Mouse (Mus musculus) embryo, embryonic 11 days (tissue): ENCODE data around the gene Casq1.

Experiments
- DNase-seq: peaks from one replicate; pipeline ENCODE4 v3.0.0-alpha.2; 2015

The Casq1 gene

DNA sequence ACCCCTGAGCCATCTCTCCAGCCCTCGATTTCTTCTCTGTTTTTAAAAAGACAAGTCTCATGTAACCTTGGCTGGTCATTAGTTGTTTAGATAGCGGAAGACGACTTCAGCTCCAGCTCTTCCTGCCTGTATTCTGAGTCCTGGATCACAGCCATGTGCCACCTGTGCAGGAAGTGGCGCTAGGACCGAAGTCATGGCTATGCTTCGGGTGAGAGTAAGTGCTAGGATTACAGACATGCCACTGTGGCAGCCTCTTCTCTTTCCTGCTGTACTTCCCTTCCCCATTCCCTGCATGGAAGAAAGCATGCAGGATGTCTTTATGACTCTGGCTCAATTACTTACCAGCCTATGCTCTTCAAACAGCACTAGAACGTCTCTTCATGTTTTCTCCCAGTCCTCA lies 40.6 kb downstream of the Casq1 start:
- no peak for DNase-seq

DNA sequence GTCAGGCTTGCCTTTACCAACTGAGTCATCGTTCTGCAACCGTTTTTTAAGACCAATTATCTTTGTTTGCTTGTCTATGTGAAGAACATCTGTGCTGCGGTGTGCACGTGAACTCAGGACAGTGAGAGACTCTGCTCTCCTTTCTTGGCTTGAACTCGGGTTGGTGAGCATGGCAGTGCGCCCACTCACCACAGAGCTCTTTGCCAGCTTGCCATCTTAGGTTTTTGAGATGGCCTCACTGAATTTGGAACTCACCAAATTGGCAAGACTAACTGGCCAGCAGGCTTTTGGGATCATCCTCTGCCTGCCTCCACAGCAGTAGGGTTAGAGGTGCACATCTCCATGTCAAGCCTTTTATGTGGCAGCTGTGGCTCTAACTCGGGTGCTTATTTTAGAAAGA lies 41.9 kb downstream of the Casq1 start:
- no peak for DNase-seq

DNA sequence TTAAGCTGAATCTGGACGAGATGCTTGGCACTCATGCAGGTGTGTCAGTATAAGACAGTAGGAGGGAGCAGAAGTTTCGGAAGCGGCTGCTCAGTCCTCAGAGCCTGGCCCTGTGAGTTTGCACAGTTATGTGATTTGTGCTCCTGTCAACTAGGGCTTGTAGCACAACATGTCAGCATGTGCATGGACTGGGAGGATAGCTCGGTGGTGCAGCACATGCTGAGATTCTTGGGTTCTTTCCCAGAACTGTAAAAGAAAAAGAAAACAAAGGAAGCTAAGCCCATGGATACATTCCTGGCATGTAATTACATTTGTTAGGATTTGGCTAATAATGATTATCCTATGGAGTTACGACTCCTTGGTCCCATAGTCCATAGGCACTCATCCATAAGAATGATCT lies 46.5 kb downstream of the Casq1 start:
- no peak for DNase-seq

DNA sequence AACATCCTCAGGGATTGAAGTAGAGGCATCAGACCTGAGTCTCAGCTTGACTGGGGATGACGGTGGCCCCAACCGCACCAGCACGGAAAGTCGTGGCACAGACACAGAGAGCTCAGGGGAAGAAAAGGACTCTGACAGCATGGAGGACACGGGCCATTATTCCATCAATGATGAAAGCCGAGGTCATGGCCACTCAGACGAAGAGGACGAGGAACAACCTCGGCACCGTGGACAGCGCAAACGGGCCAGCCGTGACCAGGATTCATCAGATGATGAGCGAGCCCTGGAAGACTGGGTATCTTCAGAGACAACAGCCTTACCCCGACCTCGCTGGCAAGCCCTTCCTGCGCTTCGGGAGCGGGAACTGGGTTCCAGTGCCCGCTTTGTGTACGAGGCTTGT lies 47.3 kb downstream of the Casq1 start:
- no peak for DNase-seq

DNA sequence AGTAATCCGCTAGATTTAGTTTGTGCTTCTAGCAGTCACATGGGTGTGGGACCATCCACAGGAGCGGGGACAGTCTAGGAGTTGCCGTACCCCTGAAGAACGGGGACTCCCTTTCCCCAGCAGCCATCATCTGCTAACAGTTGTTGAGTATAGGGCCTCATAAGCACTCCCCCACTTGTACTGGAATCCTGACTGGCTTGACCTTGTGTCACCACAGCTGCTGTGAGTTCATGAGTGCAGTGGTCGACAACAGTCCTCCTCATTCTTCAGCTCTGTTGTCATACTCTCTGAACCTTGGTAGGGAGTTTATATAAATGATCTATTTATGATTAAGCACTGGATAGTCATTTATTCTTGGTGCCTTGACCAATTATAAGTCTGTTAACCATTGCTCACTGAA lies 49.9 kb downstream of the Casq1 start:
- no peak for DNase-seq

DNA sequence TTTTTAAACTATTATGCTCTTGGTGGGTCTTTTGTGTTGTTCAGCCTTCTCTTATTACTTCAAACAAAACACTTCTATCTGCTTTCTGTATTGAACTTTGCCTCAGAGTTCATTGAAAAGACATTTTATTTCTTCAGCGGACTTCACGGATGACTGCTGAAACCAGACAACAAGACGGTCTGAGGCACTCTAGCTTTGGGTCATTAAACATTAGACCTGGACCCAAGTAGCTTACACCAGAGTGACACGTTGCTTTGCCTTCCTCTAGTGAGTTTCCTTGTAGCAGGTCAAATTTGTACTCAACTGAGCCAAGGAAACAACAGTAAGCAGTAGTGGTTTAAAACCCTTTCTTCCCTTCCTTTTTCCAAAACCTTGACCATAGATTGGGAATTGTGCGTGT lies 51.8 kb downstream of the Casq1 start:
- no peak for DNase-seq

DNA sequence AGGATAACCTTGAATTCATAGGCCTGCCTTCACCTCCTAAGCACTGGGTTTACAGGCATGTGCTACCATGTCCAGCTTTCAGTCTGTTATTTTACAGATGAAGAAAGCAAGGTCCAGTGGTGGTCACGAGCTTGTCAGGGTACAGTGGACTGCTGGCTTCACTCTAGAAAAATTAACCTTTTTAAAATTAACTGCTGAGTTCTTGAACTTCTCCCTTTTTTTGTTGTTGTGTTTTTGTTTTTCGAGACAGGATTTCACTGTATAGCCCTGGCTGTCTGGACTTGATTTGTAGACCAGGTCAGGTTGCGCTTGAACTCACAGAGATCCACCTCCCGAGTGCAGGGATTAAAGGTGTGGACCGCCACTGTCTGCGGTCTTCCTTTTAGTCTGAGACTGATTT lies 56.7 kb downstream of the Casq1 start:
- no peak for DNase-seq

DNA sequence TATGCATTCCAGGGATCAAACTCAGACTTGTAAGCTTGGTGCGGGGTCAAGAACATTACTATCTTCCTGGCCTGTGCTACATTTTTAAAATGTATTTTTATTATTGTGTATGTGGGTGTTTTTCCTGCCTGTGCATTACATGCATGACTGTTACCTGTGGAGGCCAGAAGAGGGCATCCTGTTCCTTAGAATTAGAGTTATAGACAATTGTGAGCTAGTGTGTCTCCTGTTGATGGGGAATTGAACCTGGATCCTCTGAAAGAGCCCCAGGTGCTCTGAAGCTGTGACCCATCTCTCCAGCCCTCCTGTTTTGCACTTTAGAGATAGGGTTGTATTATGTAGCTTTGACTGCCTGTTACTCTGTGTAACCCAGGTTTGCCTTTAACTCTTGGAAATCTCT lies 57.7 kb downstream of the Casq1 start:
- peak; percentile 42 for DNase-seq

DNA sequence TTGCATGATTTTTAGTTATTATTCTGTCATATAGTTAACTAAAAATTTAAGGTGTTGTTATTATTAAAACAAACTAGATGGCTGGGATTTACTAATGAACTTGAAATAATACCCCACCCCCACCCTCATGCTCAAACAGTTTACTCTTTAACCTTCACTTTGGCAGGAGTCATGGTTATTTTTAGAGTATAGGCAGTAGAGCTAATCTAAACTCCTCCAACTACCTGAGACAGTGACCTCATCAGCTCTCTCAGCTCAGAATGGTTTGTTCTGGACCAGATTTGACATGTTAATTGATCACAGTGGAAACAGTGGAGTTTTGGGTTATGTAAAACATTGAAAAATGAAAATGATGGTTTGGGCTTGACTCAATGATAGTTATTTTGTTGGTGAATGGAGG lies 59.2 kb downstream of the Casq1 start:
- no peak for DNase-seq

DNA sequence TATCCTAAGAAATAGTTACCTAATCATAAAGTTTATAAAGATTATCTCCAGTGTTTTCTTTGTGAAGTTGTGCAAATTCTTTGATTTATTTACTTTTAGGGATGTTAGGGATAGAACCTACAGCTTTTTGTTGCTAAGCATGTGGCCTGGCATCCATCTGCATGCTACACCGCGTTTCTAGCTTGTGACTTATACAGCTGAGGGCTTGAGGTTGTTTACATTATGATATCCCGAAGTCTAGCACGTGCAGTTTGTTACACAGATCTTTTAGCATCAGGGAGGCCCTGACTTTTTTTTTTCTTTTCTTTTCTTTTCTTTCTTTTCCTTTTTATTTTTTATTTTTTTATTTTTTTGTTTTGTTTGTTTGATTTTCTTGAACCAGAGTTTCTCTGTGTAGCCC lies 59.7 kb downstream of the Casq1 start:
- DNase-seq, result no peak
